43 mouse cellular contexts compared by ENCODE assay signal in the genomic region with DNA sequence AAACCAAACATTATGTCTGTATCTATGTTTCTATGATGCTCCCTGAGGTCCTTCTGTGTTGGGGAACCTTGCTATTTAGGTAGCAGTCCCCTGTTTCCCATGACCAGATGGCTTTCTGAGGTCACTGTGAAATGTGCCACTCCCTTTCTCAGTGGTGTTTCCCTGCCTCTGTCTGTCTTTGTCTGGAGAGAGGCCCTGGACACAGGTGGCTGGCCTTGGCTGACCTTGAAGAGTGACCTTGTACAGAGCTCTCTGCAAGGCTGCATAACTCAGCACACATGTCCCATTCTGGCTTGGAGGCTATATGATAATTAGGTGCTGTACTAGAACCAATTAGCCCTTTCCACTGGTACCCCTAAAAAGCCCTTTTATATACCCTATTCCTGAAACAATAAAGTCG. TPM values are rescaled to one million over a fixed set of nuclear protein-coding genes. Genes with fewer than 3 reads are reported as not detected.
DNase-seq lines count a peak whose midpoint lies in the region; ATAC-seq and TF ChIP-seq lines count a peak whose summit lies in the region.
"Had no signal": no experiment of that assay in that cellular context is flagged by ENCODE, and none has a peak within 500 bp of the region (broad histone marks: within the 10 kb centered on the region; RNA-seq: fewer than 3 reads in every experiment).

No protein-coding gene starts in this region.

- no peak overlapping the region for H3K4me2 ChIP-seq in liver, embryonic 11.5 days
- H3K4me2 ChIP-seq: forebrain, embryonic 13.5 days; heart, embryonic 12.5 days; hindbrain, embryonic 15.5 days had no signal

- 0 out of 2 replicates have a peak overlapping the region, but pooled peaks have one; percentile 1 for H3K27ac ChIP-seq in liver, adult 2 months (replicated peaks; ENCODE audit: insufficient read depth, low read depth, low read length)
- no peak overlapping the region for H3K27ac ChIP-seq in liver, embryonic 11.5 days (ENCODE audit: low read depth, low read length)
- H3K27ac ChIP-seq: forebrain, embryonic 13.5 days; gastrocnemius, adult 2 months; heart, adult 2 months; hindbrain, embryonic 15.5 days; kidney, postnatal 0 days; left cerebral cortex, adult 2 months; liver, embryonic 14.5 days; macrophage had no signal

- 80% methylated on average over 1 of the region's 1 CpGs for WGBS in liver, adult 2 months
- WGBS in liver, embryonic 11.5 days, result 62% methylated on average over 1 of the region's 1 CpGs

- no peak overlapping the region for H3K9ac ChIP-seq in liver, adult 2 months (ENCODE audit: low read depth, low read length)
- H3K9ac ChIP-seq in liver, embryonic 11.5 days (ENCODE audit: low read depth, low read length), result no peak overlapping the region
- H3K9ac ChIP-seq: forebrain, embryonic 13.5 days; heart, embryonic 12.5 days; hindbrain, embryonic 15.5 days; liver, embryonic 14.5 days had no signal

- no peak for ATAC-seq in liver, embryonic 11.5 days (replicated peaks; ENCODE audit: low FRiP score)
- ATAC-seq: activated CD4-positive, CD25-positive, alpha-beta regulatory T cell, adult 4 months; forebrain, embryonic 13.5 days had no signal

- no peak overlapping the region for H3K4me3 ChIP-seq in liver, adult 2 months (ENCODE audit: insufficient read depth, low read depth, low read length)
- H3K4me3 ChIP-seq in liver, embryonic 11.5 days (ENCODE audit: low read depth, low read length), result no peak overlapping the region
- H3K4me3 ChIP-seq: erythroblast, embryonic 14.5 days; forebrain, embryonic 13.5 days; gastrocnemius, adult 2 months; heart, adult 2 months; heart, embryonic 12.5 days; hindbrain, embryonic 15.5 days; left cerebral cortex, adult 2 months had no signal

- no peaks in the 10 kb centered on the region for H3K9me3 ChIP-seq in liver, embryonic 11.5 days (ENCODE audit: control insufficient read depth, low read length)
- H3K9me3 ChIP-seq: forebrain, embryonic 13.5 days; heart, embryonic 12.5 days; hindbrain, embryonic 15.5 days had no signal

- TF ChIP-seq CTCF in liver, adult 2 months (IDR thresholded peaks at IDR 0.05; ENCODE audit: low read depth, low read length), result no peak

- TF ChIP-seq POLR2A in liver, adult 2 months (IDR thresholded peaks at IDR 0.05; ENCODE audit: extremely low read depth, insufficient read depth, low read length), result no peak

- DNase-seq in embryo, embryonic 10 days (ENCODE audit: low spot score), result peak; percentile 12
- no peak for DNase-seq in embryo, embryonic 9.5 days (ENCODE audit: extremely low spot score)
- DNase-seq in kidney, adult 9 months, result peak; percentile 33
- DNase-seq in kidney, postnatal 14 days, result no peak
- DNase-seq in liver, adult 2 months (ENCODE audit: extremely low read depth, low read depth, low spot score), result no peak
- DNase-seq in liver, embryonic 11.5 days (ENCODE audit: low spot score), result no peak
- peak; percentile 9 for DNase-seq in forelimb bud, embryonic 11.5 days (ENCODE audit: low read depth, low spot score)
- no peak for DNase-seq in spleen, adult 12 weeks (ENCODE audit: low spot score)
- DNase-seq: adrenal gland, adult 8-10 months; cerebellum, adult 2 months; cerebellum, postnatal 14 days; gastrocnemius, adult 2 months; gastrocnemius, postnatal 36 days; heart, adult 2 months; lung, adult 2 months; lung, postnatal 10 days; midbrain, embryonic 14.5 days; retina, postnatal 1 day; right cerebral cortex, postnatal 25 days; spleen, adult 18-20 months; thymus, postnatal 25 days had no signal

- peaks cover 3% of the 10 kb centered on the region; the same call in 1 of the 2 replicates for H3K4me1 ChIP-seq in liver, adult 2 months (ENCODE audit: control insufficient read depth, insufficient read depth, low read length)
- no peaks in the 10 kb centered on the region for H3K4me1 ChIP-seq in liver, embryonic 11.5 days (replicated peaks; ENCODE audit: control insufficient read depth, insufficient read depth, low read length)
- H3K4me1 ChIP-seq: hindbrain, embryonic 15.5 days had no signal

- no peaks in the 10 kb centered on the region for H3K27me3 ChIP-seq in liver, adult 2 months (ENCODE audit: control insufficient read depth, insufficient read depth, low read length)
- no peaks in the 10 kb centered on the region for H3K27me3 ChIP-seq in liver, embryonic 11.5 days (replicated peaks; ENCODE audit: control insufficient read depth, insufficient read depth, low read length)
- H3K27me3 ChIP-seq: CH12.LX; forebrain, embryonic 13.5 days; heart, embryonic 12.5 days; hindbrain, embryonic 15.5 days had no signal

- H3K36me3 ChIP-seq in liver, adult 2 months (ENCODE audit: control insufficient read depth, insufficient read depth, low read length), result peaks cover 91% of the 10 kb centered on the region
- H3K36me3 ChIP-seq in liver, embryonic 11.5 days (ENCODE audit: control insufficient read depth, insufficient read depth, low read length), result no peaks in the 10 kb centered on the region
- H3K36me3 ChIP-seq: heart, embryonic 12.5 days; hindbrain, embryonic 15.5 days had no signal

- no peaks in the 10 kb centered on the region for H3K79me2 ChIP-seq in liver, adult 2 months (ENCODE audit: control insufficient read depth, insufficient read depth, low read length)

RNA-seq across cellular contexts. Expression of a gene that starts 21.0 kb away (rescaled TPM):
- total RNA-seq in liver, adult 2 months (2014; rRNA removed), result 1,635 and 2,448 TPM in 2 replicates
- polyA plus RNA-seq in liver, adult 2 months (2012; rRNA removed), result 539 and 606 TPM in 2 replicates
- polyA plus RNA-seq in liver, embryonic 11.5 days (2014; fragmentation: Nextera tagmentation; extraction: Ambion mirVana), result 0.16 and 1.1 TPM in 2 replicates
- total RNA-seq: CH12.LX; hematopoietic stem cell, adult 5-6 weeks; layer of hippocampus, postnatal 14 days; left cerebral cortex, adult 2 months; left cerebral cortex, postnatal 25 days; megakaryocyte-erythroid progenitor cell, adult 5-6 weeks; monocyte, adult 5-6 weeks had no signal
- polyA plus RNA-seq: activated CD4-positive, CD25-positive, alpha-beta regulatory T cell, adult 4 months; C2C12; cerebellum, adult 2 months; erythroblast, embryonic 14.5 days; heart, embryonic 12.5 days; macrophage; midbrain, embryonic 14.5 days had no signal

RNA-seq across cellular contexts. Expression of a gene that starts 45.5 kb away (rescaled TPM):
- total RNA-seq in liver, adult 2 months (2014; rRNA removed), result 4,024 and 4,244 TPM in 2 replicates
- polyA plus RNA-seq in liver, adult 2 months (2012; rRNA removed), result 2,214 and 2,228 TPM in 2 replicates
- polyA plus RNA-seq in liver, embryonic 11.5 days (2014; fragmentation: Nextera tagmentation; extraction: Ambion mirVana), result 0.22 TPM in 1 of 2 replicates, not detected in the other
- total RNA-seq: CH12.LX; gastrocnemius, adult 2 months; heart, adult 2 months; hematopoietic stem cell, adult 5-6 weeks; layer of hippocampus, adult 18-20 months; layer of hippocampus, postnatal 14 days; left cerebral cortex, adult 2 months; left cerebral cortex, postnatal 25 days; megakaryocyte-erythroid progenitor cell, adult 5-6 weeks had no signal
- polyA plus RNA-seq: activated CD4-positive, CD25-positive, alpha-beta regulatory T cell, adult 4 months; C2C12; cerebellum, adult 2 months; cortical plate, adult 2 months; embryonic facial prominence, embryonic 14.5 days; erythroblast, embryonic 14.5 days; forebrain, embryonic 13.5 days; heart, adult 2 months; heart, embryonic 12.5 days; heart, postnatal 0 days; hindbrain, embryonic 15.5 days; limb, embryonic 14.5 days; macrophage; midbrain, embryonic 14.5 days; neural tube, embryonic 14.5 days had no signal

RNA-seq across cellular contexts. Expression of a gene that starts 52.8 kb away (rescaled TPM):
- total RNA-seq in liver, adult 2 months (2014; rRNA removed), result 135 and 161 TPM in 2 replicates
- polyA plus RNA-seq in liver, adult 2 months (2012; rRNA removed), result 80.8 and 82.7 TPM in 2 replicates
- not detected in 2 replicates for polyA plus RNA-seq in liver, embryonic 11.5 days (2014; fragmentation: Nextera tagmentation; extraction: Ambion mirVana)
- total RNA-seq: adrenal gland, adult 8-10 months; CH12.LX; hematopoietic stem cell, adult 5-6 weeks; layer of hippocampus, adult 18-20 months; layer of hippocampus, postnatal 14 days; left cerebral cortex, adult 2 months; left cerebral cortex, postnatal 25 days; megakaryocyte-erythroid progenitor cell, adult 5-6 weeks; monocyte, adult 5-6 weeks had no signal
- polyA plus RNA-seq: activated CD4-positive, CD25-positive, alpha-beta regulatory T cell, adult 4 months; C2C12; cerebellum, adult 2 months; cortical plate, adult 2 months; erythroblast, embryonic 14.5 days; forebrain, embryonic 13.5 days; hindbrain, embryonic 15.5 days; limb, embryonic 14.5 days; macrophage; midbrain, embryonic 14.5 days; neural tube, embryonic 14.5 days had no signal

Comparison
In these comparisons a context has a peak if more than half of its experiments do, and no peak if none do; other contexts are left out.
1. DNase-seq: peak in embryo, embryonic 10 days (single experiment), kidney, adult 9 months (single experiment) and forelimb bud, embryonic 11.5 days (single experiment); none in embryo, embryonic 9.5 days (single experiment), kidney, postnatal 14 days (single experiment), liver, adult 2 months (single experiment), liver, embryonic 11.5 days (single experiment) and spleen, adult 12 weeks (single experiment).
2. RNA of a gene that starts 21.0 kb away (polyA plus RNA-seq): 539 to 606 TPM in liver, adult 2 months; 0.16 to 1.1 TPM in liver, embryonic 11.5 days; every median in the first group is over 100 times any median in the second.
3. RNA of a gene that starts 45.5 kb away (polyA plus RNA-seq): 2,214 to 2,228 TPM in liver, adult 2 months; 0.22 TPM in liver, embryonic 11.5 days; every median in the first group is over 1,000 times any median in the second.
4. RNA of a gene that starts 52.8 kb away (polyA plus RNA-seq): 80.8 to 82.7 TPM in liver, adult 2 months; not detected in liver, embryonic 11.5 days; every median in the first group is over 10 times any median in the second.